In the genomic region with DNA sequence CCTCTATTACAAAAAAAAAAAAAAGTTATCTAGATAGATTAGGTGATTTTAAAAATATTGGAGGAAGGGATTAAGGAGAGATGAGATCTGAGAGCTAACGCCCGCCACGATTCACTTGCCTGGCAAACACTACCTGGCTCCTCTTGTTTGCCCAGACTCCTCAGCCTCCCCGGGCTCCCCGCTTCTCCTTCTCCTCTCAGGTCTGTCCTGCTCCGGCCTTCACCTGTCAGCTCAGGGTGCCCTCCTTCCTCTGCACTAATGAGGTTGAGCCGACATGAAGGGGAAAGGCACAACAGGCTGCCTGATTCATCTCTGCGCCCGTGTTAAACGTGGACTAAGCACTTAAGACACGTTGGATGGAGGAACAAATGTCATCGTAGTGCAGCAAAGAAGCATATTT, we compare ENCODE assay signal across 15 mouse cellular contexts. TPM values are rescaled to one million over a fixed set of nuclear protein-coding genes. Genes with fewer than 3 reads are reported as not detected.
DNase-seq lines count a peak whose midpoint lies in the region; ATAC-seq and TF ChIP-seq lines count a peak whose summit lies in the region.
"Had no signal": no experiment of that assay in that cellular context is flagged by ENCODE, and none has a peak within 500 bp of the region (broad histone marks: within the 10 kb centered on the region; RNA-seq: fewer than 3 reads in every experiment).

No protein-coding gene starts in this region.

- intact Hi-C loops in left cerebral cortex, postnatal 4 days (cut with DNase I): no loop called here

- no peaks in the 10 kb centered on the region for H3K36me3 ChIP-seq in heart, embryonic 12.5 days
- H3K36me3 ChIP-seq in lung, postnatal 0 days (ENCODE audit: insufficient read depth, low read length): no peaks in the 10 kb centered on the region
- no peaks in the 10 kb centered on the region for H3K36me3 ChIP-seq in limb, embryonic 10.5 days
- H3K36me3 ChIP-seq in stomach, embryonic 15.5 days: no peaks in the 10 kb centered on the region
- H3K36me3 ChIP-seq: embryonic facial prominence, embryonic 12.5 days; hindbrain, embryonic 15.5 days; midbrain, embryonic 13.5 days had no signal

- peaks cover 17% of the 10 kb centered on the region for H3K4me1 ChIP-seq in heart, embryonic 12.5 days (replicated peaks)
- H3K4me1 ChIP-seq in lung, postnatal 0 days (ENCODE audit: insufficient read depth, low read depth, low read length): peaks cover 4% of the 10 kb centered on the region; the same call in 1 of the 2 replicates
- H3K4me1 ChIP-seq in limb, embryonic 10.5 days: peaks cover 15% of the 10 kb centered on the region
- peaks cover 11% of the 10 kb centered on the region; the same call in 1 of the 2 replicates for H3K4me1 ChIP-seq in stomach, embryonic 15.5 days

- no peak overlapping the region for H3K4me2 ChIP-seq in heart, embryonic 12.5 days
- H3K4me2 ChIP-seq in lung, postnatal 0 days (replicated peaks; ENCODE audit: low read depth, low read length): peak overlapping the region; percentile 46
- H3K4me2 ChIP-seq in stomach, embryonic 15.5 days: peak overlapping the region; percentile 46
- H3K4me2 ChIP-seq: hindbrain, embryonic 15.5 days; midbrain, embryonic 13.5 days had no signal

- no peaks in the 10 kb centered on the region for H3K9me3 ChIP-seq in heart, embryonic 12.5 days (replicated peaks)
- H3K9me3 ChIP-seq in lung, postnatal 0 days (ENCODE audit: low read length): no peaks in the 10 kb centered on the region
- no peaks in the 10 kb centered on the region for H3K9me3 ChIP-seq in limb, embryonic 10.5 days (replicated peaks)
- H3K9me3 ChIP-seq in stomach, embryonic 15.5 days: no peaks in the 10 kb centered on the region
- H3K9me3 ChIP-seq: embryonic facial prominence, embryonic 12.5 days; hindbrain, embryonic 15.5 days; midbrain, embryonic 13.5 days had no signal

- TF ChIP-seq CTCF in lung, postnatal 0 days (IDR thresholded peaks at IDR 0.05): no peak

- DNase-seq in heart, adult 11 months: peak; percentile 85
- DNase-seq in lung, postnatal 0 days (ENCODE audit: low spot score): no peak
- no peak for DNase-seq in lung, postnatal 10 days
- DNase-seq in limb, embryonic 10.5 days (ENCODE audit: low spot score): peak; percentile 26
- no peak for DNase-seq in left cerebral cortex, postnatal 4 days
- DNase-seq: B cell, adult 2 months; right cerebral cortex, adult 18-20 months had no signal

- no peak for TF ChIP-seq EP300 in lung, postnatal 0 days (IDR thresholded peaks at IDR 0.05)

- no peak for ATAC-seq in heart, embryonic 12.5 days (ENCODE audit: insufficient number of reproducible peaks, low FRiP score)
- ATAC-seq in lung, postnatal 0 days: no peak; the same call in 1 of the 2 replicates
- no peak for ATAC-seq in stomach, embryonic 15.5 days (ENCODE audit: insufficient read depth, low FRiP score, low read depth)
- no peak for ATAC-seq in megakaryocyte, adult 5-6 weeks (ENCODE audit: poor library complexity, severe bottlenecking)
- ATAC-seq: midbrain, embryonic 13.5 days; Patski had no signal

- 65% methylated on average over 12 of the region's 12 CpGs for WGBS in heart, embryonic 12.5 days
- 27% methylated on average over 12 of the region's 12 CpGs for WGBS in lung, postnatal 0 days
- 67% methylated on average over 12 of the region's 12 CpGs for WGBS in limb, embryonic 10.5 days
- WGBS in stomach, embryonic 15.5 days: 47% methylated on average over 12 of the region's 12 CpGs

- H3K27me3 ChIP-seq in heart, embryonic 12.5 days (replicated peaks): peaks cover 2% of the 10 kb centered on the region; the same call in 1 of the 2 replicates
- H3K27me3 ChIP-seq in lung, postnatal 0 days (replicated peaks; ENCODE audit: insufficient read depth, low read length): no peaks in the 10 kb centered on the region
- no peaks in the 10 kb centered on the region for H3K27me3 ChIP-seq in limb, embryonic 10.5 days (ENCODE audit: low read depth, poor library complexity, severe bottlenecking)
- H3K27me3 ChIP-seq in stomach, embryonic 15.5 days (replicated peaks): no peaks in the 10 kb centered on the region
- H3K27me3 ChIP-seq: embryonic facial prominence, embryonic 12.5 days; hindbrain, embryonic 15.5 days; midbrain, embryonic 13.5 days; Patski had no signal

- no peak overlapping the region for H3K27ac ChIP-seq in heart, embryonic 12.5 days (ENCODE audit: poor library complexity, severe bottlenecking)
- peak overlapping the region; percentile 62 for H3K27ac ChIP-seq in lung, postnatal 0 days (ENCODE audit: low read length)
- H3K27ac ChIP-seq in limb, embryonic 10.5 days: no peak overlapping the region
- peak overlapping the region; percentile 72 for H3K27ac ChIP-seq in stomach, embryonic 15.5 days
- H3K27ac ChIP-seq: embryonic facial prominence, embryonic 12.5 days; hindbrain, embryonic 15.5 days; liver, embryonic 14.5 days; midbrain, embryonic 13.5 days had no signal

- H3K4me3 ChIP-seq in heart, embryonic 12.5 days: no peak overlapping the region
- H3K4me3 ChIP-seq in lung, postnatal 0 days (ENCODE audit: low read depth, low read length): no peak overlapping the region
- no peak overlapping the region for H3K4me3 ChIP-seq in limb, embryonic 10.5 days
- peak overlapping the region; percentile 21; the same call in 1 of the 2 replicates for H3K4me3 ChIP-seq in stomach, embryonic 15.5 days (replicated peaks)
- H3K4me3 ChIP-seq: embryonic facial prominence, embryonic 12.5 days; hindbrain, embryonic 15.5 days; midbrain, embryonic 13.5 days had no signal

- no peak overlapping the region for H3K9ac ChIP-seq in heart, embryonic 12.5 days
- H3K9ac ChIP-seq in lung, postnatal 0 days (replicated peaks; ENCODE audit: low read depth): no peak overlapping the region
- H3K9ac ChIP-seq in stomach, embryonic 15.5 days: no peak overlapping the region
- H3K9ac ChIP-seq: embryonic facial prominence, embryonic 12.5 days; hindbrain, embryonic 15.5 days; liver, embryonic 14.5 days; midbrain, embryonic 13.5 days had no signal

RNA-seq across cellular contexts. Expression of gene Usp3, which starts 13.9 kb away (rescaled TPM):
- 40.3 and 52.0 TPM in 2 replicates for polyA plus RNA-seq in heart, embryonic 12.5 days (2016; fragmentation: Nextera tagmentation; extraction: Ambion mirVana)
- polyA plus RNA-seq in lung, postnatal 0 days (2015; fragmentation: Nextera tagmentation; extraction: Ambion mirVana): 45.9 and 51.8 TPM in 2 replicates
- 104 and 105 TPM in 2 replicates for polyA plus RNA-seq in limb, embryonic 10.5 days (2016; fragmentation: Nextera tagmentation; extraction: Ambion mirVana)
- 60.9 and 64.6 TPM in 2 replicates for polyA plus RNA-seq in stomach, embryonic 15.5 days (2015; fragmentation: Nextera tagmentation; extraction: Ambion mirVana)
- total RNA-seq in left cerebral cortex, postnatal 4 days (2021): 10 to 100 TPM; 60.7 to 67.3 TPM
- total RNA-seq in megakaryocyte, adult 5-6 weeks (2015): 86.9 and 97.6 TPM in 2 replicates
- total RNA-seq in megakaryocyte, adult 5-6 weeks (2017): 68.1 and 75.5 TPM in 2 replicates

Comparison
In these comparisons a context has a peak if more than half of its experiments do, and no peak if none do; other contexts are left out.
1. DNase-seq: peak in heart, adult 11 months (single experiment) and limb, embryonic 10.5 days (single experiment); none in lung, postnatal 0 days (single experiment), lung, postnatal 10 days (single experiment) and left cerebral cortex, postnatal 4 days (single experiment).
2. H3K27ac ChIP-seq: peak in lung, postnatal 0 days (single experiment) and stomach, embryonic 15.5 days (single experiment); none in heart, embryonic 12.5 days (single experiment) and limb, embryonic 10.5 days (single experiment).